In the genomic region with DNA sequence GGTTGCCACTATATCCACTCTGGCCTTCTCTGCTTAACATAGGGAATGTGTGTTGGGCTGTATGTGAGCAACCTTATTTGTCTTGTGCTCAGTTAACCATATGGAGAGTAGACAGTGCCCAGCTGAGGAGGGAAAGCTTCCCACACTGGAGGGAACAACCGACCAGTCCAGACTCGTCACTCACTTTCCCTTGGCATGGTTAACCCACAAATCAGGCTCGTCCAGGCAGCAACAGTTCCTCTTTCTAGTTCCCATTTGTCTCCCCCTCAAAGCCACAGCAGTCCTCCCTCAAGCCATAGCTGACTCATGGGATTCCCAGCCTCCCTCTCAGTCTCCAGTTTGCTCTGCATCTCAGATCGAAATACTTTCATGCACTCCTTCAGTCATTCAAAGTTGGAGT, we compare ENCODE assay signal across 13 mouse cellular contexts. TPM values are rescaled to one million over a fixed set of nuclear protein-coding genes. Genes with fewer than 3 reads are reported as not detected.
DNase-seq lines count a peak whose midpoint lies in the region; ATAC-seq lines count a peak whose summit lies in the region.
"Had no signal": no experiment of that assay in that cellular context is flagged by ENCODE, and none has a peak within 500 bp of the region (broad histone marks: within the 10 kb centered on the region; RNA-seq: fewer than 3 reads in every experiment).

No protein-coding gene starts in this region.

- no peak for ATAC-seq in midbrain, embryonic 11.5 days (ENCODE audit: low FRiP score)
- no peak for ATAC-seq in midbrain, embryonic 16.5 days

- peak; percentile 15 for DNase-seq in gastrocnemius, adult 18-20 months (ENCODE audit: low spot score)
- no peak for DNase-seq in gastrocnemius, postnatal 14 days
- DNase-seq in midbrain, embryonic 11.5 days (ENCODE audit: low spot score, missing footprints), result peak; percentile 66
- DNase-seq in brain, adult 2 months (ENCODE audit: low read depth, low spot score), result peak; percentile 78
- DNase-seq in thymus, postnatal 25 days, result no peak
- no peak for DNase-seq in retina, embryonic 14.5 days (ENCODE audit: low spot score)
- DNase-seq: cerebellum, postnatal 36 days; gastrocnemius, postnatal 36 days had no signal

- intact Hi-C loops in gastrocnemius, postnatal 14 days (cut with DNase I; ENCODE audit: low total_unique reads), result no loop called here

- H3K4me2 ChIP-seq in midbrain, embryonic 11.5 days, result no peak overlapping the region
- no peak overlapping the region for H3K4me2 ChIP-seq in midbrain, embryonic 16.5 days (ENCODE audit: low read length)
- H3K4me2 ChIP-seq: hindbrain, embryonic 14.5 days; kidney, embryonic 15.5 days had no signal

- H3K4me3 ChIP-seq in midbrain, embryonic 11.5 days (ENCODE audit: low read depth, low read length), result no peak overlapping the region
- no peak overlapping the region for H3K4me3 ChIP-seq in midbrain, embryonic 16.5 days (ENCODE audit: low read depth, low read length)
- H3K4me3 ChIP-seq in megakaryocyte, embryonic 14.5 days (replicated peaks), result peak overlapping the region; percentile 85
- H3K4me3 ChIP-seq: kidney, embryonic 15.5 days had no signal

- H3K9ac ChIP-seq in midbrain, embryonic 11.5 days (ENCODE audit: low read length), result no peak overlapping the region
- H3K9ac ChIP-seq in midbrain, embryonic 16.5 days (ENCODE audit: low read depth, low read length), result no peak overlapping the region
- H3K9ac ChIP-seq: hindbrain, embryonic 14.5 days; kidney, embryonic 15.5 days had no signal

- H3K27me3 ChIP-seq in midbrain, embryonic 11.5 days (ENCODE audit: control insufficient read depth, insufficient read depth, low read length), result peaks cover 2% of the 10 kb centered on the region; the same call in 1 of the 2 replicates
- no peaks in the 10 kb centered on the region for H3K27me3 ChIP-seq in midbrain, embryonic 16.5 days (ENCODE audit: control insufficient read depth, insufficient read depth, low read depth, low read length)
- no peaks in the 10 kb centered on the region for H3K27me3 ChIP-seq in megakaryocyte, embryonic 14.5 days (replicated peaks)

- H3K36me3 ChIP-seq in midbrain, embryonic 11.5 days (ENCODE audit: control insufficient read depth, insufficient read depth, low read length), result no peaks in the 10 kb centered on the region
- H3K36me3 ChIP-seq in midbrain, embryonic 16.5 days (ENCODE audit: control insufficient read depth, insufficient read depth, low read length), result no peaks in the 10 kb centered on the region
- peaks cover 2% of the 10 kb centered on the region for H3K36me3 ChIP-seq in megakaryocyte, embryonic 14.5 days (replicated peaks; ENCODE audit: low read length)
- H3K36me3 ChIP-seq: kidney, embryonic 15.5 days had no signal

- H3K9me3 ChIP-seq in midbrain, embryonic 11.5 days (ENCODE audit: control insufficient read depth, low read length), result no peaks in the 10 kb centered on the region
- no peaks in the 10 kb centered on the region for H3K9me3 ChIP-seq in midbrain, embryonic 16.5 days (replicated peaks; ENCODE audit: control insufficient read depth, low read length, poor library complexity, severe bottlenecking)
- H3K9me3 ChIP-seq in megakaryocyte, embryonic 14.5 days, result no peaks in the 10 kb centered on the region
- H3K9me3 ChIP-seq: kidney, embryonic 15.5 days had no signal

- no peak overlapping the region for H3K27ac ChIP-seq in midbrain, embryonic 11.5 days (ENCODE audit: low read depth, low read length)
- H3K27ac ChIP-seq in midbrain, embryonic 16.5 days (ENCODE audit: low read length), result no peak overlapping the region
- H3K27ac ChIP-seq: hindbrain, embryonic 14.5 days; kidney, embryonic 15.5 days; macrophage had no signal

- 64% methylated on average over 4 of the region's 4 CpGs for WGBS in midbrain, embryonic 11.5 days
- WGBS in midbrain, embryonic 16.5 days, result 67% methylated on average over 4 of the region's 4 CpGs

- no peaks in the 10 kb centered on the region for H3K4me1 ChIP-seq in midbrain, embryonic 11.5 days (ENCODE audit: control insufficient read depth, insufficient read depth, low read length)
- H3K4me1 ChIP-seq in midbrain, embryonic 16.5 days (ENCODE audit: control insufficient read depth, insufficient read depth, low read length), result peaks cover 24% of the 10 kb centered on the region
- peaks cover 63% of the 10 kb centered on the region for H3K4me1 ChIP-seq in megakaryocyte, embryonic 14.5 days

RNA-seq across cellular contexts. Expression of a gene that starts 4.7 kb away (rescaled TPM):
- total RNA-seq in gastrocnemius, adult 18-20 months (2021), result 1 to 10 TPM; 5.1 to 5.3 TPM
- 1 to 10 TPM; 6.1 to 6.4 TPM for total RNA-seq in gastrocnemius, postnatal 14 days (2021)
- polyA plus RNA-seq in midbrain, embryonic 11.5 days (2014; fragmentation: Nextera tagmentation; extraction: Ambion mirVana), result 3.1 and 3.4 TPM in 2 replicates
- polyA plus RNA-seq in midbrain, embryonic 16.5 days (2015; fragmentation: Nextera tagmentation; extraction: Ambion mirVana), result 12.1 and 12.3 TPM in 2 replicates
- polyA plus RNA-seq in megakaryocyte, embryonic 14.5 days (2012; ENCODE audit: insufficient read depth, low replicate concordance), result 4.1 and 4.4 TPM in 2 replicates

Comparison
In these comparisons a context has a peak if more than half of its experiments do, and no peak if none do; other contexts are left out.
1. DNase-seq: peak in gastrocnemius, adult 18-20 months (single experiment), midbrain, embryonic 11.5 days (single experiment) and brain, adult 2 months (single experiment); none in gastrocnemius, postnatal 14 days (single experiment), thymus, postnatal 25 days (single experiment) and retina, embryonic 14.5 days (single experiment).